Mouse (Mus musculus) spleen, postnatal 36 days (tissue): ENCODE data around the gene Adamts14.

ENCODE experiments used
- DNase-seq, 2 experiments: peaks; one replicate each; pipeline ENCODE4 v3.0.0; 2022; ENCODE audit warnings: low spot score in 2 of 2, mixed read lengths in 1 of 2

Gene Adamts14

GRCm38 (mm10) chr10:61178687-61179086, 94.6 kb downstream of the Adamts14 start:
- no peak for DNase-seq

GRCm38 (mm10) chr10:61177751-61178150, 95.5 kb downstream of the Adamts14 start:
- DNase-seq: no peak

- no peak for DNase-seq
These were observed 96.9 kb downstream of the Adamts14 start for GRCm38 (mm10) chr10:61176221-61176790.

GRCm38 (mm10) chr10:61175442-61176204, 97.6 kb downstream of the Adamts14 start:
- no peak for DNase-seq

- DNase-seq: no peak
These were observed 98.4 kb downstream of the Adamts14 start for GRCm38 (mm10) chr10:61174711-61175441.

DNA sequence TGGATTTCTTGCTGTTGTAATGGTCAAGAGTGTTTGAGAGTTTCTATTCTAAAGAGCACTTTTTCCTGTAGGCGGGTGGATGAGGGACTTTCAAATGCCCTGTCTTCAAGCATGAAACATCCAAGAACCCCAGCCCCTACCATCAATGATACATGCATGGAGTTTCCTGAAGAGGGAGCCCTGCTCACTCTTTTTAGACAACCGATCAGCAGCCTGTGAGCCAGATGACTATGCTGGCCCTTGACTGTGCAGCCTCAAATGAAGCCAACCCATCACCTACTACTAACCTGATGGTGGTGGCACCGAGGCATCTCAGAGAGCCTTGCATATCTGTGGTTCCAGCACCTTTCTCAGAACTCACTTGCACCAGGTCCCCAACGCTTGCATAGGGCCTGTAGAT, 100.7 kb downstream of the Adamts14 start:
- no peak for DNase-seq

DNA sequence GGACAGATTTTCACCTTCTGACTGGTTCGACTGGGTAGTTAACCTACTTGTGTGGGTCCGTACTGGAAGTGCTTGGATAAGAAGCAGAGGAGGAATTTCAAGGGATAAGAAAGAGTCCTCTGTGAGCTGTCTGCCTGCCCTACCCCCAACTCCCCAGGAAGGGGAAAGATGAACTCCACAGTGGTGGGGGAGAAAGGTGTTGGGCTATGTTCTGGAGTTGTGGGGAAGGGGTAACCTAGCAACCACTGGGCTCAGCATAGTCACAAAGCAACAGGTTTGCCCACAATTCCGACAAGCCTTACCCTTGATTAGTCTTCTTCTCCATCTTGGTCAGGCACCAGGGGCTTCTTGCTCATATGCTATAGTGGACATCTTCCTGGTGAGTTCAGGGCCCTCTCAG, 101.6 kb downstream of the Adamts14 start, which contains the start of gene Tbata:
Gene Tbata (plus strand): TSS at position 301 of the 400 bp plus-strand sequence.
- no peak for DNase-seq

GRCm38 (mm10) chr10:61168393-61168792, 104.8 kb downstream of the Adamts14 start:
- no peak for DNase-seq

DNA sequence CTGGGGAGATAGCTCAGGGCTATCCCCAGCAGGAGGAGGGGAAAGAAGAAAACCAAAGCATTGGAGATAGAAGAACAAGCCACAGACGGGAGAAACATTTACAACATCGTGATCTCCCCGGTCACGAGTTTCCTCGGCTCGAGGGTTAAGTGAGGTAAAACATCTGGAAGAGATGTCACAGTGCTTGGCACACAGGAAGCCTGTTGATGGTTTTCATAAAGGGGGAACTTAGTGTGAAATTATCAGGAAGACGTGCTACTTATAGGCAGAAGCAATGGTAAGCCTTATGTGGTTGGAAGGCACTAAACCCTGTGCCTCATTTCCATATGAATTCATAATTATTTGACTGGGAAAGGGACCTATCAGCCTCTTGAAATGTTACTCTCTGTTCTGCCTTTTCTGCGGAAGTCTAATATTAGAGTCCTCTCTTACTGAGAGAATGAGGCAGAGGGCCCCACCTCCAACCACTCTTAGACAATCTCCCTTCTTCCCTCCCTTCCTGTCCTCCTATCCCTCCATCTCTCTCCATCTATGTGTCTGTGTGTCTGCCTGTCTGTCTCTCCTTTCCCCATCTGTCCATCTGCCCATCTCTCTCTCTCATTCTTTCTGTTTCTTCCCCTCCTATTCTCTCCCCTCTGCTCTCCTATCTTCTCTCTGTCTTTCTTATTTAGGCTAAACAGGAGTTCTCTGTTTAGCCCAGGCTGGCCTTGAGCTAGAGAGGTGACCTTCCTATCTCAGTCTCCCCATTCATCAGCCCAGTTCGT, 105.7 kb downstream of the Adamts14 start:
- DNase-seq: no peak

- DNase-seq: no peak
These were observed 110.9 kb downstream of the Adamts14 start for GRCm38 (mm10) chr10:61162366-61162765.

DNA sequence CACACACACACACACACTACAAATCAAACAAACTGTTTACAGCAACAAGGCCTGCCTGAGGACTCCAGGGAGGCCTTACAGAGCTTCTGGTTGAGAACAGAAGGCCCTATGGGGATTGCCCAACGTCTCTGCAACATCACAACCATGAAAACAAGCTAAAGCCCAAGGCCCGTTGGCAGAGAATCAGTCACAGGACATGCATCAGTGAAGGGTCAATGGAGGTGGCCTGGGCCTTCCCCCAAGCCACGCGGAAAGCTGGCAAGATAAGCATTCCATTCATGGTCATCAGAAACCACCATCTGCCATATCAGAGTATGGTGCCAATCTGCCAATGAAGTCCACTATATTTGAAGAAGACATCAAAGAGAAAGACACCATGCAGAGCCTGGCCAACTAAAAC, 112.6 kb downstream of the Adamts14 start:
- DNase-seq: no peak

- no peak for DNase-seq
These were observed 113.1 kb downstream of the Adamts14 start for GRCm38 (mm10) chr10:61160089-61160488.

DNA sequence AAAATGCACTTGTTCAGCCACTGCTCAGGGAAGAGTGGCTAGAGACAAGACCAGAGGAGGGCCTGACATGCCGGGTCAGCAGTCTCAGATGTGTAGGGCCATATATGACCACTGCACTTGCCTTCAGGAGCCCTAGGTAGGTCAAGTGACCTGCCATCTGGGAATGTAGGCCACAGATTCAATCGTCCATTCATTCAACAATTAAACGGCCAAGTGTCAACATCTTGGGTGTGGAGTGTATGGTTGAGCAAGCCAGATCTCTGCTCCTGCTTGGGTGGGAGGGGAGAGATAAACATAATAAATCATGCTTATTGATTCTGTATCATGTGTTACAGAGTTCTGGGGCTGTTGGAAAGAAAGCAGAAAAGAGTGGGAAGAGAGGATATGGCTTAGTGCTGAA, 114.6 kb downstream of the Adamts14 start:
- no peak for DNase-seq

DNA sequence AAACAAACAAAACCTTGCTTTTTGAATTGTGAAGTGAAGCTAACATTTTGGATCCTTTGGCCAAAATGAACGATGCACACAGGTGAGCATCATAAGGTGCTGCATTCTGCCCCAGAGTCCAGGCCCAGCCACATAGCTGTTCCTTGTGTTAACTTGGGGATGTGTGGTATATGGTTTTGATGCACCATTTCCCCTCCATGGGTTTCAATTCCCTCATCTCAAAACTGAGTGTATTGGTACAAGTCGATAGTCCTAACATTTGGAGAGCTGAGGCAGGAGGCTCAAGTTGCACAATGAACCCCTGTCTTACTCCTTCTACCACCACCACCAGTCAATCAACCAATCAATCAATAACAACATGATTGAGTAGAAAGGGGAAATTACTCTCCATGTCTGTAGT, 116.8 kb downstream of the Adamts14 start:
- DNase-seq: no peak

GRCm38 (mm10) chr10:61155611-61156010, 117.6 kb downstream of the Adamts14 start:
- no peak for DNase-seq

GRCm38 (mm10) chr10:61152131-61152530, 121.1 kb downstream of the Adamts14 start:
- no peak for DNase-seq

GRCm38 (mm10) chr10:61150616-61151015, 122.6 kb downstream of the Adamts14 start:
- no peak for DNase-seq

- DNase-seq: no peak
These were observed 123.8 kb downstream of the Adamts14 start for GRCm38 (mm10) chr10:61149476-61149875.

- peak; percentile 89 to 90 for DNase-seq
These were observed 125.8 kb downstream of the Adamts14 start, which contains the start of gene Sgpl1 for GRCm38 (mm10) chr10:61147157-61148040. Sgpl1 (minus strand) TSS chr10:61147703.
